Mouse (Mus musculus): ENCODE results near the gene Sh2d5. TPM values are rescaled to one million over a fixed set of nuclear protein-coding genes. Genes with fewer than 3 reads are reported as not detected.
A peak's percentile ranks its signal among the peaks of the same experiment; 100 is the strongest.

Sh2d5 gene
- polyA plus RNA-seq, 1 experiment from 2014 or later: 2.9 TPM

DNA sequence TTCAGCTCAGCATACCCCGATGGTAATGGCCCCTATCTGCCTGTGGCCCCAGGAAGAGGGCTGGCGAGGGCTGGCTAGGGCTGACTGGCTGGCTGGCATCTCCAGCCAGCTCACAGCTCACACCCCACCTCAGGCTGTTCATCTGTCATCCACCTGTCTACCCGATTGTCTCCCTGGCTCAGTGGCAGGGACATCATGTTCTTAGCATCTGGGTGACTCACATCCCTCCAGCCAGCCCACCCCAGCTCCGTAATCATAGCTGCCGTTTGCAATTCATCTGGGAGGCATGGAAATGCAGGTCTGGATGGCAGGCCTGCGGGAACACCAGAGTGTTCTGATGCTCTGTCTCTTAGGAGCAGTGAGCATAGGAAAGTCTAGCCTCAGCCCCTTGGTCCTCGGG, 28.1 kb downstream of the Sh2d5 start:
- DNase-seq (ENCODE audit: low spot score) (no peak), ATAC-seq (ENCODE audit: low FRiP score) (no peak)
- H3K9ac ChIP-seq (ENCODE audit: low read depth, low read length): no peak overlapping the region

DNA sequence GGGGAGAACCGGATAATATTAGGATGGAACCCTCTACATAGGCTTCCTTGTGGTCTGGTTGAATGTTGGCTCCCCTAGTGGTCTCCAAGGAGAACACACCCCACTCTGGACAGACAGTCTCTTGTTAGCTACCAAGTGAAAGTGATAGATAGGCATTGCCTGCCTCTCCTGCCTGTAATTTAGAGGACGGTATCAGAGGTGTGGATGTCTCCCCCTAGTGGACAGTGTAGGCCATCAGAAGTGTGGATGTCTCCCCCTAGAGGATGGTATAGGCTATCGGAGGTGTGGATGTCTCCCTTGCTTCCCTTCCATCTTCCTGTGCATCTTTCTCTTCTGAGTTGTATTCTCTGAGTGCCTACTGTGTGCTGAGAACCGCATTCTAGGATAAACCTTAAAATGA, 32.6 kb downstream of the Sh2d5 start:
- H3K27ac ChIP-seq (ENCODE audit: low read depth, low read length): no peak overlapping the region
- no peaks in the 10 kb centered on the region for H3K9me3 ChIP-seq (ENCODE audit: control insufficient read depth, low read length)
- peak; percentile 40; the same call in 1 of the 2 replicates for ATAC-seq (ENCODE audit: low FRiP score)
- no peaks in the 10 kb centered on the region for H3K27me3 ChIP-seq (ENCODE audit: control insufficient read depth, insufficient read depth, low read length)
- H3K4me1 ChIP-seq (replicated peaks; ENCODE audit: control insufficient read depth, insufficient read depth, low read length): no peaks in the 10 kb centered on the region
- no peak overlapping the region for H3K4me2 ChIP-seq (replicated peaks; ENCODE audit: low read depth, low read length)
- no peak overlapping the region for H3K4me3 ChIP-seq (ENCODE audit: low read depth, low read length)
- H3K9ac ChIP-seq (ENCODE audit: low read depth, low read length): no peak overlapping the region
- 26% methylated on average over 4 of the region's 4 CpGs for WGBS
- H3K36me3 ChIP-seq (ENCODE audit: control insufficient read depth, insufficient read depth, low read length): no peaks in the 10 kb centered on the region
- peak; percentile 82 for DNase-seq (ENCODE audit: low spot score)

More for the DNA sequence above, 28.1 kb downstream of the Sh2d5 start:
- H3K27me3 ChIP-seq (ENCODE audit: control insufficient read depth, insufficient read depth, low read length): no peaks in the 10 kb centered on the region
- H3K4me3 ChIP-seq (ENCODE audit: low read depth, low read length): no peak overlapping the region
- H3K27ac ChIP-seq (ENCODE audit: low read depth, low read length): no peak overlapping the region
- no peak overlapping the region for H3K4me2 ChIP-seq (replicated peaks; ENCODE audit: low read depth, low read length)
- no peaks in the 10 kb centered on the region for H3K4me1 ChIP-seq (replicated peaks; ENCODE audit: control insufficient read depth, insufficient read depth, low read length)
- no peaks in the 10 kb centered on the region for H3K9me3 ChIP-seq (ENCODE audit: control insufficient read depth, low read length)
- no peaks in the 10 kb centered on the region for H3K36me3 ChIP-seq (ENCODE audit: control insufficient read depth, insufficient read depth, low read length)
- WGBS: 83% methylated on average over 7 of the region's 7 CpGs

DNA sequence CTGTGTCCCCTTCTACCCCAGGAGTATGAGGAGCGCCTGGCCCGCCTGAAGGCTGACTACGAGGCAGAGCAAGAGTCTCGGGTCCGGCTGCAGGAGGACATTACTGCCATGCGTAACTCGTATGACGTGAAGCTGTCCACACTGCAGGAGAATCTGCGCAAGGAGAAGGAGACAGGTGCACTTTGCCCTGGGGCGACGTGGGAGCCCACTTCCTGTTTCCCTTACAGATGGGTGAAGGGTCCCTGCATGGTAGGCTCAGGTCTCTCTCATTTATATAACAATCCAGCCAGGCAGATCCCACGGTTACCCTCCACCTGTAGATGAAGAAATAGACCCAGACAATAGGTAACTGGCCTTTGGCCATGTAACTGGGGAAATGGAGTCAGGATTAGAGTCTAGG, 36.2 kb downstream of the Sh2d5 start:
- no peaks in the 10 kb centered on the region for H3K27me3 ChIP-seq (ENCODE audit: control insufficient read depth, insufficient read depth, low read length)
- no peak overlapping the region for H3K27ac ChIP-seq (ENCODE audit: low read depth, low read length)
- no peak for ATAC-seq (ENCODE audit: low FRiP score)
- 88% methylated on average over 12 of the region's 12 CpGs for WGBS
- no peak overlapping the region for H3K9ac ChIP-seq (ENCODE audit: low read depth, low read length)
- H3K4me1 ChIP-seq (replicated peaks; ENCODE audit: control insufficient read depth, insufficient read depth, low read length): no peaks in the 10 kb centered on the region
- H3K9me3 ChIP-seq (ENCODE audit: control insufficient read depth, low read length): no peaks in the 10 kb centered on the region
- H3K36me3 ChIP-seq (ENCODE audit: control insufficient read depth, insufficient read depth, low read length): no peaks in the 10 kb centered on the region
- no peak overlapping the region for H3K4me3 ChIP-seq (ENCODE audit: low read depth, low read length)
- no peak overlapping the region for H3K4me2 ChIP-seq (replicated peaks; ENCODE audit: low read depth, low read length)
- DNase-seq (ENCODE audit: low spot score): no peak

DNA sequence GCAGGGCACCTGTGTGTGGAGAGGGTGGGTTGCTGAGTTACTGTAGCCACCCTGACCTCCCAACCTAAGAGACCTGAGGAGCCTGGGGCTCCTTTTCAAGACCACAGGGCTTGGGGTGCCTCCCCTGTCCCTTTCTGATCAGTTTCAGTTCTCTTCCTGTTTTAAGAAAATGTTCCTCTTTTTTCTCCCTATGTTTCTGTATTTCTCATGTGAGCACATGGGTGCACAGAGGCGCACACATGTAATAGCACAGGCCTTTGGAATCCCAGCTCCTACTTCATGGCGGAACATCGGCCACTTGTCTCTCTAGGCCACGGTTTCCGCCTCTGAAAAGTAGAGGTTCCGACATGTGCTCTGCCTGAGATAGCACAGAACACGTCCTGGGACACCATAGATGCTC, 38.5 kb downstream of the Sh2d5 start:
- DNase-seq (ENCODE audit: low spot score): no peak
- no peak overlapping the region for H3K4me3 ChIP-seq (ENCODE audit: low read depth, low read length)
- no peak overlapping the region for H3K27ac ChIP-seq (ENCODE audit: low read depth, low read length)
- no peak for ATAC-seq (ENCODE audit: low FRiP score)
- H3K4me1 ChIP-seq (replicated peaks; ENCODE audit: control insufficient read depth, insufficient read depth, low read length): no peaks in the 10 kb centered on the region
- WGBS: 80% methylated on average over 7 of the region's 7 CpGs
- no peak overlapping the region for H3K9ac ChIP-seq (ENCODE audit: low read depth, low read length)
- H3K9me3 ChIP-seq (ENCODE audit: control insufficient read depth, low read length): no peaks in the 10 kb centered on the region
- H3K4me2 ChIP-seq (replicated peaks; ENCODE audit: low read depth, low read length): no peak overlapping the region
- no peaks in the 10 kb centered on the region for H3K36me3 ChIP-seq (ENCODE audit: control insufficient read depth, insufficient read depth, low read length)
- no peaks in the 10 kb centered on the region for H3K27me3 ChIP-seq (ENCODE audit: control insufficient read depth, insufficient read depth, low read length)

DNA sequence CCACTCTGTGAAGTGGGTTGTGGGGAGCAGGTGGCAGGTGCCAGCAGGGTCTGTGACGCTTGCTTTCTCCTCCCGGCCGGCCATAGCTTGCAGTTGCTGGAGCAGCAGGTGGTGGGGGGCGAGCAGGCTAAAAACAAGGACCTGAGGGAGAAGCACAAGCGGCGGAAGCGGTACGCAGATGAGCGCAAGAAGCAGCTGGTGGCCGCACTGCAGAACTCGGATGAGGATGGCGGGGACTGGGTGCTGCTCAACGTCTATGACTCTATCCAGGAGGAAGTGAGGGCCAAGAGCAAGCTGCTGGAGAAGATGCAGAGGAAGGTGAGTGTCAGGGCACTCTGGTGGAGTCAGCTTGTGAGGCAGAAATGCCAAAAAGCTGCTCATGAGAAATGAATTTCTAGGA, 41.8 kb downstream of the Sh2d5 start:
- 86% methylated on average over 13 of the region's 13 CpGs for WGBS

DNA sequence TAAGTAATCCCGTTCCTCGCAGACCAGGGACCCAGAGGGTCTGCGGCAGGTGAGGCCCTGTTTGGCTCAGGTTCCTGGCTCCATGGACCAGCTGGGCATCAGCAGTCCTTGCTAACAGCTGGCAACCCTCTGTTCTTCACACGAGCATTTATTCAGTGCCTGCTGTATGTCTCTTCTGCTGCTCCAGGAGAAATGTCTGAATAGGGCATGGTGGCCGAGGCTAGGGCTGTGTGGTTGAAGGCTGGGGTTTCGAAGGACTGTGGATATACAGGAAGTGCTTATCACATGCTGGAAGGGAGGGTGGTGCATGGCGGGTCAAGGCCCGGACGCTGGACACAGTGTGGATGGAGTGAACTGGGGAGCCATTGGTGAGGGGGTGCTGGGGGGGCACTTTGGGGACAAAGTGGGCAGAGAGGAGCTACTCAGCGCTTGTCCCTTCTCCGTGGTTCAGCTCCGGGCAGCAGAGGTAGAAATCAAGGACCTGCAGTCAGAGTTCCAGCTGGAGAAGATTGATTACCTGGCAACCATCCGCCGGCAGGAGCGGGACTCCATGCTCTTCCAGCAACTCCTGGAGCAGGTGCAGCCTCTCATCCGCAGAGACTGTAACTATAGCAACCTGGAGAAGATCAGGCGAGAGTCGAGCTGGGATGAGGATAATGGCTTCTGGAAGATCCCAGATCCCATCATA, 43.2 kb downstream of the Sh2d5 start:
- H3K4me1 ChIP-seq (replicated peaks; ENCODE audit: control insufficient read depth, insufficient read depth, low read length): no peaks in the 10 kb centered on the region
- no peaks in the 10 kb centered on the region for H3K27me3 ChIP-seq (ENCODE audit: control insufficient read depth, insufficient read depth, low read length)
- peak; percentile 69 for ATAC-seq (ENCODE audit: low FRiP score)
- H3K36me3 ChIP-seq (ENCODE audit: control insufficient read depth, insufficient read depth, low read length): no peaks in the 10 kb centered on the region
- no peak overlapping the region for H3K4me2 ChIP-seq (replicated peaks; ENCODE audit: low read depth, low read length)
- 75% methylated on average over 18 of the region's 18 CpGs for WGBS
- DNase-seq (ENCODE audit: low spot score): peak; percentile 21
- H3K9me3 ChIP-seq (ENCODE audit: control insufficient read depth, low read length): no peaks in the 10 kb centered on the region
- no peak overlapping the region for H3K9ac ChIP-seq (ENCODE audit: low read depth, low read length)
- peak overlapping the region; percentile 54; the same call in 1 of the 2 replicates for H3K27ac ChIP-seq (ENCODE audit: low read depth, low read length)
- H3K4me3 ChIP-seq (ENCODE audit: low read depth, low read length): no peak overlapping the region

More for the DNA sequence above, 41.8 kb downstream of the Sh2d5 start:
- Histone ChIP-seq H3K9ac (ENCODE audit: low read depth, low read length) (no peak overlapping the region), H3K4me1 (replicated peaks; ENCODE audit: control insufficient read depth, insufficient read depth, low read length) (no peaks in the 10 kb centered on the region), H3K4me2 (replicated peaks; ENCODE audit: low read depth, low read length) (no peak overlapping the region), H3K27me3 (ENCODE audit: control insufficient read depth, insufficient read depth, low read length) (no peaks in the 10 kb centered on the region), H3K4me3 (ENCODE audit: low read depth, low read length) (no peak overlapping the region), H3K27ac (ENCODE audit: low read depth, low read length) (no peak overlapping the region), H3K36me3 (ENCODE audit: control insufficient read depth, insufficient read depth, low read length) (no peaks in the 10 kb centered on the region), H3K9me3 (ENCODE audit: control insufficient read depth, low read length) (no peaks in the 10 kb centered on the region)
- DNase-seq (ENCODE audit: low spot score) (no peak), ATAC-seq (ENCODE audit: low FRiP score) (no peak)

DNA sequence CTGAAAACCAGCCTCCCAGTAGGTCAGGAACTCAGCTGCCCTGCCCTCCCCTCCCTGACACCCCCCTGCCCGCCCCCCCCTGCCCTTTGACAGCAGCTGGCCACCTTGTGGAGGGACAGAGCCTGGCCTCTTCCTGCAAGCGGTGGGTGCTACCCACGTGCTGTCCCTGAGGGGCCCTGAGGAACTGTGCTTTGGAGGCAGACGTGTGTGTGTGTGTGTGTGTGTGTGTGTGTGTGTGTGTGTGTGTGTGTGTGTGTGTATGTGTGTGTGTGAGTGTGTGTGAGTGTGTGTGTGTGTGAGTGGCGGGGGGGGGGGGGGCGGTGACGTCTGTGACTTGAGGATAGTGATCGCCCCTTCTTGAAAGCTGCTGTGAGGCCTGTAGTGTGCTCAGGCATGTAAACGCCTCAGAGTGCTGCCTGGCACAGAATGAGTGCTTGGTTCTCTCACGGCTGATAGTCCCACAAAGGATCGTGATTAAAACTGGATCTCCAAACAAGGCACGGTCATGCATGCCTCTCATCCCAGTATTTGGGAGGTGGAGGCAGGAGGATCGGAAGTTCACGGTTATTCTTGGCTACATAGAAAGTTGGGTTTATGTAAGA, 43.8 kb downstream of the Sh2d5 start:
- Histone ChIP-seq H3K4me2 (replicated peaks; ENCODE audit: low read depth, low read length) (no peak overlapping the region), H3K36me3 (ENCODE audit: control insufficient read depth, insufficient read depth, low read length) (no peaks in the 10 kb centered on the region), H3K27me3 (ENCODE audit: control insufficient read depth, insufficient read depth, low read length) (no peaks in the 10 kb centered on the region), H3K4me3 (ENCODE audit: low read depth, low read length) (no peak overlapping the region), H3K9me3 (ENCODE audit: control insufficient read depth, low read length) (no peaks in the 10 kb centered on the region), H3K9ac (ENCODE audit: low read depth, low read length) (no peak overlapping the region), H3K27ac (ENCODE audit: low read depth, low read length) (peak overlapping the region; percentile 54; the same call in 1 of the 2 replicates), H3K4me1 (replicated peaks; ENCODE audit: control insufficient read depth, insufficient read depth, low read length) (no peaks in the 10 kb centered on the region)
- no peak for DNase-seq (ENCODE audit: low spot score)
- ATAC-seq (ENCODE audit: low FRiP score): peak; percentile 51; the same call in 1 of the 2 replicates
- 88% methylated on average over 9 of the region's 14 CpGs for WGBS

DNA sequence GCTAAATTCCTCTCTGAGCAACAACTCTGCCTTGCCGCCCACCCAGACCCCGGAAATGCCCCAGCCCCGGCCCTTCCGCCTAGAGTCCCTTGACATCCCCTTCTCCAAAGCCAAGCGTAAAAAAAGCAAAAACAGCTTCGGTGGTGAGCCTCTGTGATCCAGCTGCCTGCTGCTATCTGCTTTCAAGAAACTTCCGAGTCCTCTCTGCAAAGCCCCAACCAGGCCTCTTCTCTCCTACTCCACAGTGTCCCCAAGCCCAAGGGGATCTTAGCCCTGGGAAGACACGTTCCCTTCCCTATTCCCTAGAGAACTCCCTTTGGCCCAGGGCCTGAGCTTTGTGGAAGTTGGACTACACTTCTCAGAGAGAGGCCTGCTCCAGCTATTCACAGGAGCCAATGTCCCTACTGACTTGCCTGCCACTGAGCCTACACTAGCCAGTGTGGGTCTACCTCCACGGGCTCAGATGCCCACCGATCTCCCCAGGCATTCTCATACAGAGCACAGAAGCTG, 51.1 kb downstream of the Sh2d5 start:
- Histone ChIP-seq H3K36me3 (ENCODE audit: control insufficient read depth, insufficient read depth, low read length) (no peaks in the 10 kb centered on the region), H3K4me1 (replicated peaks; ENCODE audit: control insufficient read depth, insufficient read depth, low read length) (peaks cover 4% of the 10 kb centered on the region), H3K9ac (ENCODE audit: low read depth, low read length) (no peak overlapping the region), H3K4me3 (ENCODE audit: low read depth, low read length) (no peak overlapping the region), H3K27ac (ENCODE audit: low read depth, low read length) (no peak overlapping the region), H3K27me3 (ENCODE audit: control insufficient read depth, insufficient read depth, low read length) (no peaks in the 10 kb centered on the region), H3K9me3 (ENCODE audit: control insufficient read depth, low read length) (no peaks in the 10 kb centered on the region), H3K4me2 (replicated peaks; ENCODE audit: low read depth, low read length) (no peak overlapping the region)
- 86% methylated on average over 10 of the region's 10 CpGs for WGBS
- no peak for DNase-seq (ENCODE audit: low spot score)
- no peak for ATAC-seq (ENCODE audit: low FRiP score)

DNA sequence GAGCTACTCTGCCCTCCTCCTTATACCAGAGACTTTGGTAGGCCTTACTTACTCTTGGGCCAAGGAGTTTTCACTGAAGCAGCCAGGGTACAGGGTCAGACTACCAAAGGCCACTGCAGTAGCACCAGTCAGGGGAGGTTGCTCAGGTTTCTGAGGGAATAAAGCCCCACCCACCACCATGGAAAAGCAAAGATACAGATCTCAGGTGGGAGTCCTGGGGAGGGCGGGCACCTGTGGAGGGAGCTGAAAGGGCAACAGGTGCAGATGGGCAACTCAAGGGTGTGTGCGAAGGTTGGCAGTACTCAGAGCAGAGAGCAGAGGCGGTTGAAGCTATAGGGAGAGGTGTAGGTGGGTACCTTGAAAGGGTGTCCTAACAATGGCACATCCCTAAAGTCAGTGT, 52.8 kb downstream of the Sh2d5 start:
- no peak for ATAC-seq (ENCODE audit: low FRiP score)
- Histone ChIP-seq H3K27me3 (ENCODE audit: control insufficient read depth, insufficient read depth, low read length) (no peaks in the 10 kb centered on the region), H3K4me3 (ENCODE audit: low read depth, low read length) (no peak overlapping the region), H3K27ac (ENCODE audit: low read depth, low read length) (no peak overlapping the region), H3K4me1 (replicated peaks; ENCODE audit: control insufficient read depth, insufficient read depth, low read length) (peaks cover 4% of the 10 kb centered on the region), H3K9ac (ENCODE audit: low read depth, low read length) (no peak overlapping the region), H3K9me3 (ENCODE audit: control insufficient read depth, low read length) (no peaks in the 10 kb centered on the region), H3K36me3 (ENCODE audit: control insufficient read depth, insufficient read depth, low read length) (no peaks in the 10 kb centered on the region), H3K4me2 (replicated peaks; ENCODE audit: low read depth, low read length) (no peak overlapping the region)
- 86% methylated on average over 3 of the region's 3 CpGs for WGBS
- no peak for DNase-seq (ENCODE audit: low spot score)

All from hindbrain, embryonic 11.5 days (tissue).